Mouse (Mus musculus) urinary bladder, postnatal 0 days (tissue): ENCODE data around the gene Snrnp70. TPM values are rescaled to one million over a fixed set of nuclear protein-coding genes. Genes with fewer than 3 reads are reported as not detected.

Source experiments
- polyA plus RNA-seq: library from polyadenylated mRNA; unstranded; fragments of >200 nt; fragmentation: Nextera tagmentation; extraction: Ambion mirVana; gene quantifications from 2 replicates; pipeline ENCODE4 v1.2.1, GENCODE M21; 2015

Snrnp70 gene
- polyA plus RNA-seq, result 81.3 and 94.3 TPM in 2 replicates

DNA sequence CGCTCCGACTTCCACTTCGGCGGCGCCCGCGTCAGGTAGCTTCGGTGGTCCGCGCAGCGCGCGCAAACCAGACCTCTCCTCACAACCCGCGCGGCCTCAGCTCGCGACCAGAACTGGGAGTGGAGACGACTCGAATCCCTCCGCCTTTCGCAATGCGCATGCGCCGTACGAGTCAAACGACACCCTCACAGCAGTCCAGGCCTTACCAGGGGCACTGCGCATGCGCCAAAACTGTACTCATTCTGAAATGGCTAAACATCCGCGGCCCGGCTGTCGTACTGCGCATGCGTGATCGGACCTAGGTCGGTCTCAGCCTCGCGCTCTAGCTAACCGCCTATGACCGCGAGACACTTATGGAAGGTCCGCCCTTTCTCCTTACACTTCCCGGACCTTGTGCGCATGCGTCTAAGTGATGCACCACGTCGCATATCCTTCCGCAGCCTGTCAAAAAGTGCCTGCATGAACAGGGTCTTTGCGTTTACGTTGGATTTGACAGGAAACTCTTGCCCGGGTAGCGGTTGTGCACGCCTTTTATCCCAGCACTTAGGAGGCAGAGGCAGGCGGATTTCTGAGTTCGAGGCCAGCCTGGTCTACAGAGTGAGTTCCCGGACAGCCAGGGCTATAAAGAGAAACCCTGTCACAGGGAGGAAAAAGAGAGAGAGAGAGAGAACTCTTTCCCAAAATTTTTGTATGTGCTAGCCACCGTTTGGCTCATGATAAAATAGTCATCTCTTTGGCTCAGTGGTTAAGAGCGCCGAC is at the start of gene Snrnp70:
Gene Snrnp70 (minus strand): TSS at position 165 of the 759 bp plus-strand sequence.

DNA sequence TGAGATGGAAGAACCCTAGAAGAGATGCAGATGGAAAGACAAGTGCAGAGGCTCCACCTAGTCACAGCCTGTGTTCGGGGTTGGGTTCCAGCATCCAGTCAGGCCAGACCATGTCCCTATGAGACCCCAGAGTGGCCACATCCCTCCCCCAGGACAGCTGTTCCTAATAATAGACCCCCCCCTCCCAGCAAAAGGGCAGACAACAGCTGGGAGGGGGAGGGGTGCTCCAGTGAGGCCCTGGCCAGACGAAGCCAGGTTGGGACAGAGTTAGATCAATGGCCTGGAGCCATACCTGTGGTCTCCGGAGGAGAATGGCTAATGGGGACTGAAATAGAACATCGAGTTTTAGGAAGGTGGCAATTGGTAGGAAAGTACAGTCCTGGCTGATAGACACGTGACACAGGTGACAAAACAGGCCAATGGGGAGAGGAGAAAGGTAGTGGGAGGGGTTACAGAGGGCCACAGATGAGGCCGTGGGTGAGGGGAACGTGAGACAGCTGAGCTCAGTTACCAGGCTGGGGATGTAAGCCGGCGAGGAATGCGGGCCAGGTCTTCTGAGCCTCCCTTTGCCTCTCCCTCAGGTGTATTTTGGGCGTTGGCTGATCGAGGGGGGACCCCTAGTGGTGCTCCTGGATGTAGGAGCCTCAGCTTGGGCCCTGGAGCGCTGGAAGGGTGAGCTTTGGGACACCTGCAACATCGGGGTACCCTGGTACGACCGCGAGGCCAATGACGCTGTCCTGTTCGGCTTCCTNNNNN is 42.2 kb upstream of the Snrnp70 start, which contains the start of gene Ruvbl2:
Gene Ruvbl2 (minus strand): TSS at position 576 of the 756 bp plus-strand sequence.

DNA sequence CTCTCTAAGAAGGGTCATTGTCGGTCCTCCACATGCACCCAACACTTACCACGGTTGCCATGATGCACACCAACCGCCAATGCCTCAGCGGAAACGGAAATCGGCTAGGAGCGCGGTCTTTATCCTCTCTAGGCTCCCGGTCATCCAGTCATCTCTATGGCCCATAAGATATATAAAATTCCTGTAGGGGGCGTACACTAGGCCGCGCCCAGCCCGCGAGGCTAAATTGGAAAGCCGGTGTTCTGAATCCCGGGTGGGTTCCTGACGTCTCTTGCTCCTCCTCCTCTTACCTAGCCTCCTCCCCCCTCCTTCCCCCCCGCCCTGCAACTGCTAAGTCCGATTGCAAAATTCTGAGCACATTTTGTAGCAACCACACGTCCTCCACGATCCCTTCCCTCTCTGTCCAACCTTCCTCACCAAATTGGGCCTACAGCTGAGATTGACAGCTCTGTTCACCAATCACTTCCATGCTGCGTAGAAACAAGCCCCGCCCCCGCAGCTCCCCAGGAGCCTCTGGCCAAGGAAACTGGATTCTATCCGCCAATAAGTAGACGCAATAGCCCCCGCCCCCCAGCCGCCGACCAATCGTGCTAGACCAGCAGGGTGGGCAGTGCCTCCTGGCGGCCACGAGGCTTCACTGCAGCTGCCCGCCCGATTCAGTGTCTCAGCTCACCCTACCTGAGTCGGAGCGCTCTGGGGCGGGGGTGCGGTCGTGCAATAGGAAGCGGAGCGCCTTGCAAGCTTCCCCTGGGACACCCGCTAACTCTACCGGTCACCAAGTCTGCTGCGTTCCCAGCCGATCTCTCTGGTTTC is 38.9 kb upstream of the Snrnp70 start, which contains the start of gene Gys1:
Gene Gys1 (plus strand): TSS at position 642 of the 813 bp plus-strand sequence.

DNA sequence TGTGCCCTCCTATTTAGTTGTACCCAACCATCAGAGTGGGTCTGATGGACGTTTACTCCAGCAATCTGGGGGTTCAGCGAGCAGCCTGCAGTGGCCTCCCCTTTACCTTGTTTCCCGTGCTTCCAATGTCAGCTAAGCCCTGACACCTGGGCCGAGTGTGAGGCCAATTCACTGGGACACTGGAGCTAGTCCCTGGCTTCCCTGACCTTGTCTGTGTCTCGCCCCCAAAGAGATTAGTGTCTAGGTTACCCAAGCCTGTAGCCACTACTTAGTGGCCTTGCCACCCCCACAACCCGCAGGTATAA is 25.0 kb upstream of the Snrnp70 start, which contains the start of gene Lhb:
Gene Lhb (plus strand): TSS at position 206 of the 305 bp plus-strand sequence.

DNA sequence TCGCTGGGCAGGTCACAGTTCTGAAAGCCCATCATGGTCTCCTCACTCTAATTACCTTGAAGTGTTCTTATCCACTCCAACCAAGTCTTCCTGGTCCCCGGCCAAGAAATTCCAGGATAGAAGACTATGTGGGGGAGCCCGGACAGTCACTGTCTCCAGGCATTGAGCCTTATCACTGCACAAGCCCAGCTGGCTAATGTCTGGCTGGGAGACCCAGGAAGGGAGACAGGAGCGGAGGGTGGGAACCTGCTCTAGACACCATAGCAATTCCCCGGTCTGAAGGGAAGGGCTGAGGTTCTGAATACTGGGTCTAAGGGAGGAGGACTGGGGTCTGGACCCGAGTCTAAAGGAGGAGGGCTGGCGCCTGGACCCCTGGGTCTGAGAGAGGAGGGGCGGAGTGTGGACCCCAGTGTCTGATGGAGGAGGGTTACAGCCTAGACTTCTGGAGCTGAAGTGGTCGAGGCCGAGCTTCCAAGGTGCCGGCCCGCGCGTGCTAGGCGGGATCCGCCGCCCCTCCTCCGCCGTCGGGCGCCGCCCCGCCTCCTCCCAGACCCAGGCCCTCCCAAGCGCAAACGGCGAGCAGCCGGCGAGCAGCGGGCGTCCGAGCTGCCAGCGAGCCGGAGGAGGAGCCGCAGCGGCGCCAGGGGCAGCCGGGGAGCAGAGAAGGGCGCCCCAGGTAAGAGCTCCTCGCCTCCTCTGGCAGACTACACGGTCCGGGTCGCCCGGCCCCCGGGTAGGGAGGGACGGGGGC is 17.7 kb upstream of the Snrnp70 start, which contains the start of gene Ntf5:
Gene Ntf5 (plus strand): TSS at position 583 of the 751 bp plus-strand sequence.

DNA sequence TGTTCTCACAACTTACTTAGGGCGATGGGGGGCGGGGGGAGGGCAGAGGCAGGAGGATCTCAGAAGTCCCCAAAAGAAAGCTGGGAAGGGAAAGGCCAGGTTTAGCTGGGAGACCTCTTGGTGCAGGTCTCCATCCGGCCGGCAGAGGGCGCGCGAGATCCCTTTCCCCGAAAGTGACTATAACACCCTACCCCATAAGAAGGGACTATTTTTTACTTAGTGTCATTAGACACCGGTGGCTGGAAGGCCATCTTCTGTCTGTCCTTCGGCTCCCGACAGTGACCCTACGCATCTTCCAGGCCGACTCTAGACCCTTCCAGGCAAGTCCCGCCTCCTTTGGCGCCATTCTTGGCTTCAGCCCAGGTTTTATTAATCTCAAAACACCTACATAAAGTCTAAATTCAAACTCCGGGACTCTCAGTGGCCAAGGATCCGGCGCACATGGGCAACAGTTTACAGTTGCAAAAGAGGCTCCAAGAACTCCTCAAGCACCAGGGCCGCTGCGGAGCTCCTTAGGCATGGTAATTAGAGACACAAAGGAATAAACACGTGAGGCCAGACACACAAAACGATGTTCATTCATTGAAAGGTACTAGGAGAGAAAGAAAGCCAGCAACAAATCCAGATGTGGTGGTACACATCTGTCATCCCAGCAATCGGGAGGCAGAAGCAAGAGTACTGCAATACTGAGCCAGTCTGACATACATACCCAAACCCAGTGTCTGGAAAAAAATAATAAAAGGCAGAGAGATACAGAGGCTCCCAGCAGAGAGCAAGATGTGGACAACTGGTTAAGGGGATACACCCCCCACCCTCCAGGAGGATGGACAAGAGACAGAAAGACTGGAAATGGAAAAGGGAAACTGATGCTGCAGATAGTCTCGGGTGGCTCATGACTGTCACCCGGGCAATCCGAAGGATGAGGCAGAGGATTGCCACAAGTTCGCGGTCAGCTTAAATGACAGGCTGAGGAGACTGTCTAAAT is 9.8 kb upstream of the Snrnp70 start, which contains the start of gene Kcna7:
Gene Kcna7 (plus strand): TSS at position 563 of the 985 bp plus-strand sequence.

DNA sequence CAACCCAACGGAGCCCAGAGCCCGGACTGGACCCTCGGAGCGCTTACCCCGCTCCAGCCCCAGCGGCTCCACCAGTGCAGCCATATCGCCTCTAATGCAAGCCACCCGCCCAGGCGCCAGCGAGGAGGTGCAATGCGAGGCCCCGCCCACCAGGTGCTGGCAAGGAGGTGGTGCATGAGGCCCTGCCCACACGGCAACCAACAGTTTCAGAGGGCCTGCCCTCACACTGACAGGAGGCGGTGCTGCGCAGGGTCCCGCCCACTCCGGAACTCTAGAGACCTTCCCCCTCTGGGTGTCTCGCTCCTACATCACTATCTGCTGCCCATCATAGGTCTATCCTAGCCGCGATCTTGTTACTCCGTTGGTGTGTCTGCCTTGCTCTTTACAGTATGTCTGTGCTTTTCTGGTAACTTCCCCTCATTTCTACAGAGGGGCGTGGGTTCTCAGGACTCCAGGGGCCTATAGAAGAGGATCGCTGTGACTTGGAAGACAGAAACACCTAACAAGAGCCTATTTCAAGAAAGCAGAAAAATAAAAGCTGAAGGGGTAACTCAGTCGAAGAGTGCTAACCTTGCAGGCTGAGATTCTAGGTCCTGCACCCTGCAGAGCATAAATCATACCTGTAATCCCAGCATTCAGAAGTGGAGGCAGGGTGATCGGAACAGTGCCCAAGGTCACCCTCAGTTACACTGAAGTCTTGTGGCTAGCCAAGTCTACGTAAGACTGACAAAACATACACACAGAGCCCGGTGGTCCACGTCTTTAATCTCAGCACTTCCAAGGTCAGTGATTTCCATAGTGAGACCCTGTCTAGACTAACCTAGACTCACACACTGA is 24.8 kb downstream of the Snrnp70 start, which contains the start of gene Lin7b:
Gene Lin7b (minus strand): TSS at position 109 of the 837 bp plus-strand sequence.

DNA sequence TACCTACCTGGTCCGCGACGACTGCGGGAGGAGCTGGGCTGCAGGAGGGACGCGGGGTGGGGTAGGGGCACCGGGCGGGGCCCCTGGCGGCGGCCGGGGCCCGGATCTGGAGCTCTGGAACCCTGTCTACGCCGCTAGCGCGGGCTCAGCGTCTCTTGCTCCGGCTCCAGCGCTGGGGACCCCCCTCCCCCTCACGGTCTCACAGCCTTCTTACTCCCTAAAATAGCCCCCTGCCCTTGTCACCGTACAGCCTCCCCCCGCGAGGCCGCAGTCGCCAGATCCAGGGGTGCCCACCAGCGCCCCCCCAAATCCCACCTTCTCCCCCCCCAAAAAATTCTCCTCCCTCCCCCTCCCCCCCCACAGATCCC is 28.9 kb downstream of the Snrnp70 start, which contains the start of gene Ppfia3:
Gene Ppfia3 (minus strand): TSS at position 368 of the 368 bp plus-strand sequence.

DNA sequence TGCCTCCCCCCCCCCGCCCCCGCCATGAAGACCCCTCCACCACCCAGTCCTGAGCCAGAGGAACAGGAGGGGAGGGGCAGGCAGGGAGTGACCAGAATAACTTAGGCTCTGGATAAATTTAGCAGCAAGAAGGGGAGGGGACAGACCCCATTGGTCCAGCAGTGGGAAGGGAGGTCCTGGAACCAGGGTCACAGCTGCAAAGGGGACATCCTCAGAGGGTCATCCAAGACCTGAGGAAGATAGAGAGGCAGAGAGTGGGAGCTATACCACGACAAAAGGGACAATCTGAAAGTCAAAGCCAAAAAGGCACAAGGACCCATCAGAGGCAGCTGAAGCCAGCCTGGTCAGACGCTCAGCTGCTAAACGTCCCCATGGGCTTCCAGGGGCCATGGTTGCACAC is 60.5 kb downstream of the Snrnp70 start, which contains the start of gene Hrc:
Gene Hrc (plus strand): TSS at position 235 of the 400 bp plus-strand sequence.

DNA sequence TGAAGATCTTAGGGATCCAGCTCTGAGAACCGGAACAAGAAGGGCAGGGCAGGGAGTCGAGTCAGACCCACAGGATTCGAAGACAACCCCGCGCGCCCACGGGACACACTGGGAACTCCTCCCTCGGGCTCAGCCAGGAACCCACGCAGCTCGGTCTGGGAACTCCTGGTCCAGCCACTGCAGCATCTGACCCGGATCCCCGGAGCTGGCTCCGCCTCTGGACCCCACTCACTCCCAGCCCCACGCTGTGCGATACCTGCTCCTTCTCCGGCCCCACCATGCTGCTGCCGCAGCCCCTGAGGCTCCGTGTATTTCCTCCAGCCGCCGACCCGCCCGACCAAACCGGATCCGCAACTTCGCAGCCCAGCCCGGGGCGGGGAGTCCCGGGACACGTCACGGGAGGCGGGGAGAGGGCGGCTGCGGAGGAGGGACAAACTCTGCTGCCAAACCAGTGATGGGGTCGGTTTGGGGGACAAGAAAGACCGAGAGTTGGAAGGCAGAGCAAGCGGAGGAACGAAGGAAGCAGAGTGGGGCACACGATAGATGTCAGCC is 62.0 kb downstream of the Snrnp70 start, which contains the start of gene Trpm4:
Gene Trpm4 (minus strand): TSS at position 350 of the 552 bp plus-strand sequence.

Other genes with a start within 250 kb of the Snrnp70 start
- gene Pih1d1, start 241.4 kb downstream of the Snrnp70 start, polyA plus RNA-seq, result 52.0 and 54.3 TPM in 2 replicates
- 19.3 and 21.1 TPM in 2 replicates for gene Aldh16a1, start 241.2 kb downstream of the Snrnp70 start, polyA plus RNA-seq
- 0.08 TPM in 1 of 2 replicates, not detected in the other for gene Slc17a7, start 231.8 kb downstream of the Snrnp70 start, polyA plus RNA-seq
- not detected in 2 replicates for gene Gfy, start 216.2 kb downstream of the Snrnp70 start, polyA plus RNA-seq
- not detected in 2 replicates for gene Pth2, start 214.7 kb downstream of the Snrnp70 start, polyA plus RNA-seq
- gene Ccdc155, start 190.8 kb downstream of the Snrnp70 start, polyA plus RNA-seq, result 0.26 and 0.35 TPM in 2 replicates
- gene Dkkl1, start 183.6 kb downstream of the Snrnp70 start, polyA plus RNA-seq, result 13.9 and 16.5 TPM in 2 replicates
- 39.4 and 41.4 TPM in 2 replicates for gene Tead2, start 180.0 kb downstream of the Snrnp70 start, polyA plus RNA-seq
- gene Cd37, start 156.6 kb downstream of the Snrnp70 start, polyA plus RNA-seq, result 4.2 and 18.7 TPM in 2 replicates
- not detected in 2 replicates for gene Slc6a16, start 154.7 kb downstream of the Snrnp70 start, polyA plus RNA-seq
- not detected in 2 replicates for gene Slc6a21, start 118.2 kb downstream of the Snrnp70 start, polyA plus RNA-seq
- gene Trpm4, start 62.0 kb downstream of the Snrnp70 start, polyA plus RNA-seq, result 17.6 and 18.0 TPM in 2 replicates
- gene Hrc, start 60.5 kb downstream of the Snrnp70 start, polyA plus RNA-seq, result 0.17 and 0.27 TPM in 2 replicates
- 0.91 and 2.1 TPM in 2 replicates for gene Ppfia3, start 28.7 kb downstream of the Snrnp70 start, polyA plus RNA-seq
- gene Lin7b, start 25.2 kb downstream of the Snrnp70 start, polyA plus RNA-seq, result 23.4 and 26.6 TPM in 2 replicates
- gene Kcna7, start 9.9 kb upstream of the Snrnp70 start, polyA plus RNA-seq, result 0.28 TPM in 1 of 2 replicates, not detected in the other
- 3.9 and 4.3 TPM in 2 replicates for gene Ntf5, start 18.0 kb upstream of the Snrnp70 start, polyA plus RNA-seq
- gene Lhb, start 25.1 kb upstream of the Snrnp70 start, polyA plus RNA-seq, result not detected in 2 replicates
- 58.4 and 71.6 TPM in 2 replicates for gene Gys1, start 39.1 kb upstream of the Snrnp70 start, polyA plus RNA-seq
- gene Ruvbl2, start 42.4 kb upstream of the Snrnp70 start, polyA plus RNA-seq, result 42.6 and 47.1 TPM in 2 replicates
- 3,306 and 5,466 TPM in 2 replicates for gene Ftl1, start 64.1 kb upstream of the Snrnp70 start, polyA plus RNA-seq
- gene Bax, start 71.2 kb upstream of the Snrnp70 start, polyA plus RNA-seq, result 169 and 185 TPM in 2 replicates
- gene Tulp2, start 86.1 kb upstream of the Snrnp70 start, polyA plus RNA-seq, result 0.48 and 0.69 TPM in 2 replicates
- not detected in 2 replicates for gene Gm45808, start 91.1 kb upstream of the Snrnp70 start, polyA plus RNA-seq
- gene Dhdh, start 93.1 kb upstream of the Snrnp70 start, polyA plus RNA-seq, result 2.6 and 3.0 TPM in 2 replicates
- gene Nucb1, start 114.7 kb upstream of the Snrnp70 start, polyA plus RNA-seq, result 170 and 174 TPM in 2 replicates
- gene Ppp1r15a, start 130.5 kb upstream of the Snrnp70 start, polyA plus RNA-seq, result 18.5 and 26.0 TPM in 2 replicates
- 2.5 and 2.8 TPM in 2 replicates for gene Plekha4, start 130.6 kb upstream of the Snrnp70 start, polyA plus RNA-seq
- gene Hsd17b14, start 159.2 kb upstream of the Snrnp70 start, polyA plus RNA-seq, result 15.2 and 15.7 TPM in 2 replicates
- gene Bcat2, start 174.4 kb upstream of the Snrnp70 start, polyA plus RNA-seq, result 28.3 TPM in 2 replicates
- 0.17 and 0.23 TPM in 2 replicates for gene Fgf21, start 219.7 kb upstream of the Snrnp70 start, polyA plus RNA-seq
- not detected in 2 replicates for gene Fut1, start 221.5 kb upstream of the Snrnp70 start, polyA plus RNA-seq
- gene Izumo1, start 226.1 kb upstream of the Snrnp70 start, polyA plus RNA-seq, result 0.17 TPM in 1 of 2 replicates, not detected in the other
- gene Rasip1, start 231.7 kb upstream of the Snrnp70 start, polyA plus RNA-seq, result 3.9 and 4.1 TPM in 2 replicates
- 4.6 and 5.5 TPM in 2 replicates for gene Mamstr, start 244.2 kb upstream of the Snrnp70 start, polyA plus RNA-seq